Mouse (Mus musculus) E14TG2a.4 (cell line): ENCODE measurements around the gene Chic1.

Experiments used
- H3K27me3 ChIP-seq: 2 replicates; pipeline ENCODE4 v1.6.1; 2014; ENCODE audit warnings: low read length, control low read depth; ENCODE audit not compliant: insufficient read depth
- H3K36me3 ChIP-seq: 2 replicates; pipeline ENCODE4 v1.6.1; 2014; ENCODE audit warnings: low read length, control low read depth; ENCODE audit not compliant: insufficient read depth
- H3K4me1 ChIP-seq: replicated peaks from 2 replicates; pipeline ENCODE4 v1.6.1; 2014; ENCODE audit warnings: low read depth, low read length, control low read depth
- H3K4me3 ChIP-seq: replicated peaks from 2 replicates; pipeline ENCODE4 v1.5.1; 2014; ENCODE audit warnings: mild to moderate bottlenecking, low read length
- H3K9me3 ChIP-seq: 2 replicates; pipeline ENCODE4 v1.6.1; 2014; ENCODE audit warnings: low read length, control low read depth
- CTCF ChIP-seq: conservative IDR thresholded peaks from 2 replicates; pipeline ENCODE4 v1.5.1; 2014; ENCODE audit warnings: low read length
- NANOG ChIP-seq: IDR thresholded peaks from 2 replicates; pipeline ENCODE4 v1.6.1; 2014; ENCODE audit warnings: borderline replicate concordance, low read length, mixed read lengths
- POU5F1 ChIP-seq: IDR thresholded peaks from 2 replicates; pipeline ENCODE4 v1.6.1; 2014; ENCODE audit warnings: low read length, borderline replicate concordance

Chic1 gene

GRCm38 (mm10) chrX:103355784-103356183, 492 bp upstream of the Chic1 start:
- Histone ChIP-seq H3K9me3 (no peaks in the 10 kb centered on the region), H3K36me3 (no peaks in the 10 kb centered on the region), H3K4me3 (peak overlapping the region; percentile 29; the same call in 1 of the 2 replicates), H3K4me1 (0 out of 2 replicates have a peak, but pooled peaks cover 5% of the 10 kb centered on the region), H3K27me3 (no peaks in the 10 kb centered on the region)
- no peak for TF ChIP-seq CTCF
- TF ChIP-seq NANOG = no peak
- no peak for TF ChIP-seq POU5F1

GRCm38 (mm10) chrX:103356761-103357236, 523 bp downstream of the Chic1 start:
- 0 out of 2 replicates have a peak, but pooled peaks cover 3% of the 10 kb centered on the region for H3K36me3 ChIP-seq
- no peak for TF ChIP-seq NANOG
- no peak for TF ChIP-seq CTCF
- TF ChIP-seq POU5F1 = no peak
- no peaks in the 10 kb centered on the region for H3K9me3 ChIP-seq
- H3K27me3 ChIP-seq = no peaks in the 10 kb centered on the region
- peak overlapping the region; percentile 84 for H3K4me3 ChIP-seq
- 0 out of 2 replicates have a peak, but pooled peaks cover 5% of the 10 kb centered on the region for H3K4me1 ChIP-seq

DNA sequence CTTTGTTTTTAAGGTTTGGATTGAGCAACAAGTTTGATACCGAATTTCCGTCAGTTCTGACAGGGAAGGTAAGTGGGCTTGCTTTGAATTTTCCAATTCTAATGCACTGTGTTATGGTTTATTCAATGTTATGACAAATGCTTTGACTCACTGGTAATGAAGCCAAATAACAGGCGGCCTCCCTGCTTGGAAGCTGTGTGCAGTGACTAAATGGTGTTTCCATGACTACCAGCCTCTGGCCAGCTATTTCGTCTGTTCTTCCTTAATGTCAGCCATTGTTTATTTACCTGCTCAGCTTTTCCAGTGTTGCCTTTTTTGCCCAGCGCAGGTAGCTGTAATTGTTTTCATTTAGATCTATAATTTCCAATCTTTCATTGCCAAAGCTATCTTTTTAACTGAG, 9.9 kb downstream of the Chic1 start:
- no peaks in the 10 kb centered on the region for H3K9me3 ChIP-seq
- no peak overlapping the region for H3K4me3 ChIP-seq
- H3K27me3 ChIP-seq = no peaks in the 10 kb centered on the region
- H3K4me1 ChIP-seq = no peaks in the 10 kb centered on the region
- H3K36me3 ChIP-seq = 0 out of 2 replicates have a peak, but pooled peaks cover 6% of the 10 kb centered on the region
- no peak for TF ChIP-seq NANOG
- no peak for TF ChIP-seq CTCF
- TF ChIP-seq POU5F1 = no peak

- no peak for TF ChIP-seq NANOG
- no peak for TF ChIP-seq POU5F1
- no peak for TF ChIP-seq CTCF
These were observed 12.4 kb downstream of the Chic1 start for GRCm38 (mm10) chrX:103368650-103369049.

DNA sequence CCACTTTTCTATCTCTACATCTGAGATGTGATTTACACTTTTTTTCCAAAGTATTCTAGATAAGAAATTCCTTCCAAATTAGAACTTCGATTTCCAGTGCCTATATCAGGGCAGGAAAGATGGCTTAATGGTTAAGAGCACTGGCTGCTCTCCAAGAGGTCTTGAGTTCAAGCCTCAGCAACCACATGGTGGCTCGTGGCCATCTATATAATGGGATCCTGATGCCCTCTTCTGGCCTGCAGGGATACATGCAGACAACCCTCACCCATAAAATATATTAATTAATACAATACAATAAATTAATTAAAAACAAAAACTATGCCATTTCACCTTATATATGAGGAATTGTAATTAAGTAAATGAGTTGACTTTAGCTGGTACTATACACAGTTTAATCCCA, 14.9 kb downstream of the Chic1 start:
- no peak overlapping the region for H3K4me3 ChIP-seq
- H3K9me3 ChIP-seq = no peaks in the 10 kb centered on the region
- TF ChIP-seq POU5F1 (no peak), NANOG (no peak), CTCF (no peak)
- H3K27me3 ChIP-seq = no peaks in the 10 kb centered on the region
- H3K4me1 ChIP-seq = no peaks in the 10 kb centered on the region
- H3K36me3 ChIP-seq = peaks cover 7% of the 10 kb centered on the region; the same call in 1 of the 2 replicates

More at GRCm38 (mm10) chrX:103368650-103369049, 12.4 kb downstream of the Chic1 start:
- Histone ChIP-seq H3K4me1 (no peaks in the 10 kb centered on the region), H3K9me3 (no peaks in the 10 kb centered on the region), H3K36me3 (0 out of 2 replicates have a peak, but pooled peaks cover 1% of the 10 kb centered on the region), H3K27me3 (no peaks in the 10 kb centered on the region), H3K4me3 (no peak overlapping the region)

GRCm38 (mm10) chrX:103371627-103372026, 15.4 kb downstream of the Chic1 start:
- no peak overlapping the region for H3K4me3 ChIP-seq
- no peaks in the 10 kb centered on the region for H3K27me3 ChIP-seq
- no peak for TF ChIP-seq NANOG
- peak; percentile 33; the same call in 1 of the 2 replicates for TF ChIP-seq CTCF
- H3K4me1 ChIP-seq = no peaks in the 10 kb centered on the region
- no peaks in the 10 kb centered on the region for H3K9me3 ChIP-seq
- peaks cover 7% of the 10 kb centered on the region; the same call in 1 of the 2 replicates for H3K36me3 ChIP-seq

GRCm38 (mm10) chrX:103374250-103374649, 18.0 kb downstream of the Chic1 start:
- TF ChIP-seq POU5F1 (no peak), CTCF (peak; percentile 14; the same call in 1 of the 2 replicates), NANOG (no peak)
- no peaks in the 10 kb centered on the region for H3K27me3 ChIP-seq
- H3K4me3 ChIP-seq = no peak overlapping the region
- peaks cover 7% of the 10 kb centered on the region; the same call in 1 of the 2 replicates for H3K36me3 ChIP-seq
- H3K4me1 ChIP-seq = no peaks in the 10 kb centered on the region
- no peaks in the 10 kb centered on the region for H3K9me3 ChIP-seq

GRCm38 (mm10) chrX:103384528-103384927, 28.3 kb downstream of the Chic1 start:
- no peak for TF ChIP-seq POU5F1
- no peak for TF ChIP-seq CTCF
- no peak for TF ChIP-seq NANOG
- H3K27me3 ChIP-seq = no peaks in the 10 kb centered on the region
- H3K4me3 ChIP-seq = no peak overlapping the region
- no peaks in the 10 kb centered on the region for H3K9me3 ChIP-seq
- peaks cover 12% of the 10 kb centered on the region; the same call in 1 of the 2 replicates for H3K36me3 ChIP-seq
- peaks cover 24% of the 10 kb centered on the region for H3K4me1 ChIP-seq

DNA sequence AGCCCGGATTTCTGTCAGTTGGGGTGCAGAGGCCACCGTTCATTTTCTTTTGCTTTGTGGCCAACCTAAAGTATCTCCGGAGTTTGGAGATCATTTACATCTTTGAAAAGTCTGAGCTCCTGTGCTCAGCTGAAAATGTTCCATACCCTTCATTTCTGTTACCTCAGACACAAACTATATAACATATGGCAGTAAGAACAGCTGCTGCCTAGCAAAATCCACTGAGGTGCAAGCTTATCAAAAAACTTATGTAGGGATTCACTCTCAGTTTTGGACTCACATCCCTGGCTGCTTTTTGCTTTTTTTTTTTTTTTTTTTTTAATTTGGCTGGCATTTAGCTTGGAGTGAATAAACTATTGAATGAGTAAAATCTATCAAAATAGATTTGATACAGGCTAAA, 31.9 kb downstream of the Chic1 start:
- no peaks in the 10 kb centered on the region for H3K27me3 ChIP-seq
- peaks cover 12% of the 10 kb centered on the region for H3K4me1 ChIP-seq
- no peak overlapping the region for H3K4me3 ChIP-seq
- TF ChIP-seq POU5F1 = no peak
- no peak for TF ChIP-seq CTCF
- no peak for TF ChIP-seq NANOG
- H3K36me3 ChIP-seq = peaks cover 7% of the 10 kb centered on the region; the same call in 1 of the 2 replicates
- no peaks in the 10 kb centered on the region for H3K9me3 ChIP-seq
